Mouse (Mus musculus): ENCODE measurements around the gene Mylk.

DNA sequence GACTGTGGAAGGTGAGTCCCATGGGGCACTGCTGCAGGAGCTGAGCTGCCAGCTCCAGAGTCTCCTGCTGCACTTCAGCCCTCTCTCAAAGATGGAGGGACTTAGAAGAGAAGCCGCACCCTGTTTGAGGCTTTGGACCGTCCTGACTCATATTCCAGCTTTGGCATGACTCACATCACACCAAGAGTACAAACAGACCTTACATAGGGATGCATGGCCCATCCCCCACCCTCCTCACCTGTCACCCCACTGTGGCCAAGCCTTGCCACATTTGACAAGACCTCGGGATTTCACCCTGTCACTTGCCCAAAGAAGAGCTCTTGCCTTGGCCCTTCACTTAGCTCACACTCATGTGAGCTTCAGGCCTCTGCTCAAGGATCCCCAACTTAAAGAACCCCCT, 115.8 kb downstream of the Mylk start:
- TF ChIP-seq CHD2 (IDR thresholded peaks at IDR 0.05; ENCODE audit: low read depth, low read length), result no peak
- no peak for TF ChIP-seq MAFK (IDR thresholded peaks at IDR 0.05; ENCODE audit: insufficient read depth, low read depth, low read length)
